In the genomic region with DNA sequence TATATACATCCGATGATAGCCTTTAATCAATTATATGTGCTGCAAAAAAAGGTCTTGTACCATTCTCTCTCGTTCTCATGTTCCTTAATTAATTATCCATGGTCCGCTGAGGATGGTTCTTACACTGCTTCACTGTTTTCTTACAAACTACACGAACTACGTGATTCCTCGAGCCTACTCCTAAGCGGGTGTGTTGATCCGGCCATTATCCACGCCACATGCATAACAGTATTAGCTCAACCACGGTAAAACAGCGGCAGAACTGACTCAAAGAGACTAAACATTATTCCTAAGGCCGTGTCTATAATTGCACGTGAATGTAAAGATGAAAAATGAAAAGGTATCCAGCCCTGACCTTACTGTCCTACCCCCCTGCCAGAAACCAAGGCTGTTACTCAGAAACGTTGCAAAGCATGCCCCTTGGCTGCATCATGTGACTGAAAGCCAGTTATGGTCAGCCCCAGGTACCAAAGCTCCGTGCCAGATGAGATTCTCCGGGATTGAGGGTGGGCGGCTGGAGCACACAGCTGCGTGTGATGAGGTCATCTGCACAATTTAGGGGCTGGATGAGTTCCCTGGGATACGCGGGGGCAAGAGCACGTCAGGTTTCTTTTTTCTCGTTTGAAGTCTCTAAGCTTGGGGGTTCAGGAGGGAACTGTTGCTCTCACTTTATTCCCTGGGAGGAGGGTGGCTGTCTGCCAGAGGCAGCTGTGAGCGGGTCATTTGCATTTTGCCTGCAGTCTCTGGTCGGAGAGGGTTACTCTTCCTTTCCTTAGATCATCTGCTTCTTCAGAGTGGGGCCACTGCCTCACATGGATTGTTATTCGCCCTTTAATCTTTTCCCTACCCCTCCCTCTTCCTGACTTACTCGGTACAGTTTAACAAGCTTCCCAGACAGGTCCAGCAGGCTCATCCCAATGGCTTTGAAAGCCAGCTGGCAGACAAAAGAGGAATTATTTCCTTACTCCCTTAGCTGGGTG, we compare ENCODE assay signal across 8 mouse cellular contexts.
A peak's percentile ranks its signal among the peaks of the same experiment; 100 is the strongest.
DNase-seq lines count a peak whose midpoint lies in the region; ATAC-seq and TF ChIP-seq lines count a peak whose summit lies in the region.

No protein-coding gene starts in this region.

- no peak; the same call in 1 of the 2 replicates for ATAC-seq in cerebellum, adult (ENCODE audit: insufficient number of reproducible peaks, low FRiP score, low TSS enrichment)
- peak; percentile 71 for ATAC-seq in forebrain, postnatal 0 days
- ATAC-seq in liver, embryonic 15.5 days (ENCODE audit: insufficient read depth): no peak
- ATAC-seq in erythroblast, adult 5-6 weeks (replicated peaks; ENCODE audit: low FRiP score, poor library complexity, severe bottlenecking): no peak

- peak overlapping the region; percentile 18 for H3K4me3 ChIP-seq in forebrain, postnatal 0 days (ENCODE audit: low read depth, low read length)
- peak overlapping the region; percentile 15 for H3K4me3 ChIP-seq in kidney, adult 2 months (ENCODE audit: insufficient read depth, low read depth, low read length)
- H3K4me3 ChIP-seq in liver, embryonic 15.5 days (replicated peaks): 0 out of 2 replicates have a peak overlapping the region, but pooled peaks have one; percentile 7

- H3K36me3 ChIP-seq in forebrain, postnatal 0 days (ENCODE audit: insufficient read depth): no peaks in the 10 kb centered on the region
- no peaks in the 10 kb centered on the region for H3K36me3 ChIP-seq in kidney, adult 2 months (ENCODE audit: control insufficient read depth, insufficient read depth, low read length)
- no peaks in the 10 kb centered on the region for H3K36me3 ChIP-seq in liver, embryonic 15.5 days (replicated peaks)

- WGBS in forebrain, postnatal 0 days: 4% methylated on average over 26 of the region's 26 CpGs
- 18% methylated on average over 26 of the region's 26 CpGs for WGBS in kidney, adult 2 months
- 25% methylated on average over 26 of the region's 26 CpGs for WGBS in liver, embryonic 15.5 days (ENCODE audit: insufficient replicate concordance)

- H3K9me3 ChIP-seq in forebrain, postnatal 0 days (ENCODE audit: low read length): no peaks in the 10 kb centered on the region
- no peaks in the 10 kb centered on the region for H3K9me3 ChIP-seq in liver, embryonic 15.5 days (replicated peaks)

- no peaks in the 10 kb centered on the region for H3K27me3 ChIP-seq in forebrain, postnatal 0 days (ENCODE audit: insufficient read depth, low read length)
- no peaks in the 10 kb centered on the region for H3K27me3 ChIP-seq in kidney, adult 2 months (replicated peaks; ENCODE audit: control insufficient read depth, insufficient read depth, low read length)
- no peaks in the 10 kb centered on the region for H3K27me3 ChIP-seq in liver, embryonic 15.5 days

- no peak overlapping the region for H3K27ac ChIP-seq in forebrain, postnatal 0 days (ENCODE audit: low read depth, low read length)
- no peak overlapping the region for H3K27ac ChIP-seq in kidney, adult 2 months (ENCODE audit: insufficient read depth, low read depth, low read length)
- no peak overlapping the region for H3K27ac ChIP-seq in liver, embryonic 15.5 days (replicated peaks)

- TF ChIP-seq POLR2A in kidney, adult 2 months (IDR thresholded peaks at IDR 0.05; ENCODE audit: low read depth, low read length): no peak

- no peak for TF ChIP-seq CTCF in forebrain, postnatal 0 days (IDR thresholded peaks at IDR 0.05; ENCODE audit: low read depth)
- TF ChIP-seq CTCF in kidney, adult 2 months (conservative IDR thresholded peaks at IDR 0.05; ENCODE audit: insufficient read depth, insufficient read length, low read depth, low read length): no peak

- peaks cover 9% of the 10 kb centered on the region for H3K4me1 ChIP-seq in forebrain, postnatal 0 days (ENCODE audit: insufficient read depth)
- H3K4me1 ChIP-seq in kidney, adult 2 months (ENCODE audit: control insufficient read depth, insufficient read depth, low read length): no peaks in the 10 kb centered on the region; the same call in 1 of the 2 replicates
- H3K4me1 ChIP-seq in liver, embryonic 15.5 days (replicated peaks): no peaks in the 10 kb centered on the region

- peak; percentile 26 to 50 for DNase-seq in cerebellum, postnatal 25 days
- peak; percentile 54 for DNase-seq in NIH3T3 (ENCODE audit: low read depth)
- DNase-seq in forebrain, postnatal 0 days: peak; percentile 62
- peak; percentile 84 for DNase-seq in kidney, adult 2 months
- DNase-seq in retina, postnatal 1 day: peak; percentile 82

- H3K9ac ChIP-seq in forebrain, postnatal 0 days: peak overlapping the region; percentile 35; the same call in 1 of the 2 replicates
- no peak overlapping the region for H3K9ac ChIP-seq in liver, embryonic 15.5 days

- H3K4me2 ChIP-seq in forebrain, postnatal 0 days (ENCODE audit: low read depth): peak overlapping the region; percentile 48
- H3K4me2 ChIP-seq in liver, embryonic 15.5 days: peak overlapping the region; percentile 29
